24 mouse cellular contexts compared by ENCODE assay signal in the genomic region with DNA sequence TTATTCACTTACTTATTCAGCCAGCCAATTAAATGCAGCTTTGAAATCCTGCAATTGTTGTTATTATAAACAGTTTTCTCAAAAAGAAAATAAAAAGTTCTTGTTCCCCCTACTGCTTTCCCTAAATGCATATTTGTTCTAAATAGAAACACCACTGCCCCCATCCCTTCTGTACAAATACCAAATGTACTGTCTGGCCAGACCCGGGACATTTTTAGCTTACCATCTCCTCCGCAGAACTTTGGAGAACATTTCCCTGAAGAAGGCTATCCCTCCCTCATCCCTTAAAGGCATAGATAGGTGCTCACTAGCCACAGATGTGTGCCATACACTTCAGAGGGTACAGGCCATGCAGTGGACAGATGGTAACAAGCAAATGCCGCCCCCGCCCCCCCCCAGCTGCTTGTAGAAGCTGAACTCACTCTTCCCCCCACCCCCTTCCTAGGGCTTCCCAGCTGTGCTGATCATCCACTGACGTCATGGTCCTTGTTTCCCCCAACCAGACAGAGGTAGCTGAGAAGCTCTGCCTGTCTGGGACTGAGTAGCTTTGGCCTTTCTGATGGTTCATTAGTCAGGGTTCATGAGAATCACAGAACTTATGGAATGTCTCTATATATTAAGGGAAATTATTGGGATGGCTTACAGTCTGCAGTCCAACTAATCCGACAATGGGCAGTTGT.
DNase-seq lines count a peak whose midpoint lies in the region; ATAC-seq lines count a peak whose summit lies in the region.
"Had no signal": no experiment of that assay in that cellular context is flagged by ENCODE, and none has a peak within 500 bp of the region (broad histone marks: within the 10 kb centered on the region; RNA-seq: fewer than 3 reads in every experiment).

No protein-coding gene starts in this region.

- DNase-seq in frontal cortex, postnatal 36 days (ENCODE audit: low spot score in 2 of 2), result peak; percentile 19 to 47
- no peak for DNase-seq in frontal cortex, postnatal 14 days (ENCODE audit: low spot score in 2 of 2)
- DNase-seq in lung, postnatal 36 days, result no peak
- DNase-seq in brain, adult 2 months (ENCODE audit: low read depth, low spot score), result peak; percentile 76
- DNase-seq in embryonic facial prominence, embryonic 14.5 days (ENCODE audit: low spot score), result peak; percentile 54
- DNase-seq in urinary bladder, postnatal 25 days (ENCODE audit: low spot score), result no peak
- DNase-seq: adrenal gland, adult 8-10 months; cerebellum, adult 18-20 months; cerebellum, postnatal 14 days; gastrocnemius, postnatal 25 days; heart, adult 18-20 months; heart, postnatal 14 days; kidney, postnatal 25 days; liver, postnatal 0 days; thymus, postnatal 14 days had no signal

- H3K9ac ChIP-seq in lung, embryonic 15.5 days, result no peak overlapping the region
- H3K9ac ChIP-seq in embryonic facial prominence, embryonic 14.5 days (ENCODE audit: low read depth, low read length), result no peak overlapping the region
- H3K9ac ChIP-seq: embryonic facial prominence, embryonic 12.5 days; heart, embryonic 13.5 days; limb, embryonic 12.5 days; liver, postnatal 0 days; midbrain, embryonic 13.5 days had no signal

- H3K27me3 ChIP-seq in lung, embryonic 15.5 days, result no peaks in the 10 kb centered on the region
- no peaks in the 10 kb centered on the region for H3K27me3 ChIP-seq in embryonic facial prominence, embryonic 14.5 days (replicated peaks; ENCODE audit: control insufficient read depth, insufficient read depth, low read length)
- H3K27me3 ChIP-seq: embryonic facial prominence, embryonic 12.5 days; midbrain, embryonic 13.5 days had no signal

- peak; percentile 32; the same call in 1 of the 2 replicates for ATAC-seq in lung, embryonic 15.5 days (ENCODE audit: borderline replicate concordance, extremely low read depth, low FRiP score, low TSS enrichment)
- peak; percentile 73 for ATAC-seq in embryonic facial prominence, embryonic 14.5 days (ENCODE audit: low read depth)
- ATAC-seq: intestine, postnatal 0 days; liver, postnatal 0 days; midbrain, embryonic 13.5 days had no signal

- no peak overlapping the region for H3K27ac ChIP-seq in lung, embryonic 15.5 days
- peak overlapping the region; percentile 21; the same call in 1 of the 2 replicates for H3K27ac ChIP-seq in embryonic facial prominence, embryonic 14.5 days (replicated peaks; ENCODE audit: low read depth, low read length)
- H3K27ac ChIP-seq: embryonic facial prominence, embryonic 12.5 days; heart, embryonic 13.5 days; layer of hippocampus, adult 2 months; midbrain, embryonic 13.5 days had no signal

- 67% methylated on average over 6 of the region's 6 CpGs for WGBS in lung, embryonic 15.5 days
- WGBS in embryonic facial prominence, embryonic 14.5 days, result 61% methylated on average over 6 of the region's 6 CpGs

- no peak overlapping the region for H3K4me3 ChIP-seq in lung, embryonic 15.5 days
- no peak overlapping the region for H3K4me3 ChIP-seq in embryonic facial prominence, embryonic 14.5 days (ENCODE audit: low read depth, low read length)
- H3K4me3 ChIP-seq: embryonic facial prominence, embryonic 12.5 days; heart, embryonic 13.5 days; layer of hippocampus, adult 2 months; limb, embryonic 12.5 days; megakaryocyte, embryonic 14.5 days; midbrain, embryonic 13.5 days had no signal

- no peaks in the 10 kb centered on the region for H3K9me3 ChIP-seq in lung, embryonic 15.5 days
- H3K9me3 ChIP-seq in embryonic facial prominence, embryonic 14.5 days (ENCODE audit: control insufficient read depth, low read length), result 0 out of 2 replicates have a peak, but pooled peaks cover 4% of the 10 kb centered on the region
- H3K9me3 ChIP-seq: embryonic facial prominence, embryonic 12.5 days; heart, embryonic 13.5 days; limb, embryonic 12.5 days; midbrain, embryonic 13.5 days had no signal

- no peaks in the 10 kb centered on the region for H3K4me1 ChIP-seq in lung, embryonic 15.5 days
- peaks cover 12% of the 10 kb centered on the region; the same call in 1 of the 2 replicates for H3K4me1 ChIP-seq in embryonic facial prominence, embryonic 14.5 days (ENCODE audit: control insufficient read depth, insufficient read depth, low read length)
- H3K4me1 ChIP-seq: heart, embryonic 13.5 days; midbrain, embryonic 13.5 days had no signal

- no peaks in the 10 kb centered on the region for H3K36me3 ChIP-seq in lung, embryonic 15.5 days
- H3K36me3 ChIP-seq in embryonic facial prominence, embryonic 14.5 days (ENCODE audit: control insufficient read depth, insufficient read depth, low read length), result no peaks in the 10 kb centered on the region
- H3K36me3 ChIP-seq: embryonic facial prominence, embryonic 12.5 days; heart, embryonic 13.5 days; limb, embryonic 12.5 days; midbrain, embryonic 13.5 days had no signal

- H3K4me2 ChIP-seq in lung, embryonic 15.5 days, result no peak overlapping the region
- no peak overlapping the region for H3K4me2 ChIP-seq in embryonic facial prominence, embryonic 14.5 days (ENCODE audit: low read depth, low read length)
- H3K4me2 ChIP-seq: embryonic facial prominence, embryonic 12.5 days; heart, embryonic 13.5 days; limb, embryonic 12.5 days; liver, embryonic 11.5 days; midbrain, embryonic 13.5 days had no signal

Comparison
In these comparisons a context has a peak if more than half of its experiments do, and no peak if none do; other contexts are left out.
1. DNase-seq: peak in frontal cortex, postnatal 36 days (2 of 2), brain, adult 2 months (single experiment) and embryonic facial prominence, embryonic 14.5 days (single experiment); none in frontal cortex, postnatal 14 days (0 of 2), lung, postnatal 36 days (single experiment) and urinary bladder, postnatal 25 days (single experiment).